Mouse (Mus musculus): ENCODE results near the gene Mpp3.

The Mpp3 gene

DNA sequence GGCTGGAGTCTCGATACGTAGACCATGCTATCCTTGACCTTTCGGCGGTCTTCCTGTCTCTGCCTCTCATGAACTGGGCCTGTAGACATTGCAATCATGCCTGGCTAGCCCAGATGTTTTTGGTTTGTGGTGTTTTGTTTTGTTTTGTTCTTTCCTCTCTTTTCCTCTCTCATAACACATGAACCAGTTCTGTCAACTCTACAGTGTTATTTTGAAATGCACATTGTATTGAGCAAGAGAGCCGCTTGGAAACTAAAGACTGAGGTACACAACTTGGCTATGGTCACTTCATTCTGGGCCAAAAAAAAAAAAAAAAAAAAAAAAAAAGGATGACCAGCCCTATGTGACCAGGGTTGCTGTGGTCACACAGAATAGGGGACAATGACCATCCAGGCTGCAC, 55.6 kb downstream of the Mpp3 start:
- no peak for DNase-seq

GRCm38 (mm10) chr11:101972097-101972496, 56.2 kb downstream of the Mpp3 start:
- no peak for DNase-seq

DNA sequence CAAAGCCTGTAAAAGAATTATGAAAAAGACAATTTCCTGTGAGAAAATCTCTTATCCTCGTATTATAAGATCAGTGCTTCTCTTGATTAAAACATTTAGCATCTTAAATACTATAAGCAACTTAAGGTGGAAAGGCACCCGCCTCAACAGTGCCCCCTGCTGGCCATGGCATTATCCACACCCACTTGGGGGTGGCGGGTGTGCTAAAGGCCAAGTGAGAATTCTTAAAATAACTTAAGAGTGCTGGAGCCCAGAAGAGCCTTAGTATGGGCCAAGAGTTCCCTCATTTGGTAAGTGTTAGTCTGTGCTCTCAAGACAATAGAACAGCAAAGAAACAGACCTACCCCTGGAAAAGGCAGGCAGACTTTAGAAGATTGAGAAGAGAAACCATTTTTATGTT, 56.9 kb downstream of the Mpp3 start:
- peak; percentile 62 for DNase-seq

- no peak for DNase-seq
These were observed 58.4 kb downstream of the Mpp3 start for GRCm38 (mm10) chr11:101969835-101970234.

- peak; percentile 87 for DNase-seq
These were observed 59.5 kb downstream of the Mpp3 start for GRCm38 (mm10) chr11:101968791-101969190.

DNA sequence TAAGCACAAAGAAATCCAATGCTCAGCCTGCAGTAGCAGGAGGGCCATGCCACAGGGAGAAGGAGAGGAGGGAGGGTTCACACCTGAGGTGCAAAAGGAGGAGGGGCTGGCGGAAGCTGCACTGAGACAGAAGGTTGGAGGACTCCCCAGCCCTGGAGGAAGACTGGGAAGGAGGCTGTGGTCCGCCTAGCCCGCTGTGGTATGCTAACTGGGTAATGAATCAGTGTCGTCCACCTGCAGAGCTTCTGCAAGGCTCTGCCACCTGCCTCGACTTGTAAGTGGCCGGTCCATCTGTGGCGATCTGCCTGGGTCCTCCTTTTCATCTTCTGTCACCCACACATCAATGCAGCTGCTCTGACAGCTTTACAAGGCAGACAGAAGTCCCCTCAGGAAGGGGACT, 60.0 kb downstream of the Mpp3 start:
- DNase-seq = no peak

DNA sequence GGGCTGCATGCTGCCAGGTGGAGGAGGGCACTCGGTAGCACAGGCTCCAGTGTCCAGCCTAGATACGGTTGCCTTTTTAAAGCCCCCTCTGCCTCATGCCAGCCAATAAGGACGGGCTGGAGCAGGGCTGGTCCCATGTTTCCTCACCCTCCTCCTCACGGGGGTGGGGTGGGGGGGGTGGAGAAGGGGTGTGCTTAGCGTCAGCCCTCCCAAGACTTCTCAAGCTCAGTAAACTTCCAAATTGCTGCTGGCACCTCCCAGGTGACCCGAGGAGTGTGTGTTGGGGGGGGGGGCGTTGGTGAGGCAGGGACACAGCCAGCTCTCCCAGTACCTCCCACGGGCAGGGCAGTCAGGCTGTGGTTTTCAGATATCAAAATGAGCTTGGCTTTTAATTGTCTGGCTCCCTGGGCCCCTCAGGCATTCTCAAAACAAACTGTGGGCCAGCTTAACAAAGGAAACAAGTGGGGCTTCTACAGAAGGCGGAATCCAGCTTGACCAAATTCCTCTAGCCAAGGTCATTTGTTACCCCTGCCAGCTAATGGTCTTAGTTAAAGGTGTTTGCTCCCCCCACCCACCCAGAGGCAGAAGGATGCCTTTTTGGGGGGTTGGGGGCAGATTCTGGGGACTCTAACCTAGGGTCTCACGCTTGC, 61.2 kb downstream of the Mpp3 start, which contains the start of gene Sost:
TSS of gene Sost (minus strand) at position 51 of the 650 bp plus-strand sequence.
- no peak for DNase-seq

GRCm38 (mm10) chr11:101965553-101965952, 62.7 kb downstream of the Mpp3 start:
- no peak for DNase-seq

- DNase-seq = no peak
These were observed 63.6 kb downstream of the Mpp3 start for GRCm38 (mm10) chr11:101964647-101965046.

DNA sequence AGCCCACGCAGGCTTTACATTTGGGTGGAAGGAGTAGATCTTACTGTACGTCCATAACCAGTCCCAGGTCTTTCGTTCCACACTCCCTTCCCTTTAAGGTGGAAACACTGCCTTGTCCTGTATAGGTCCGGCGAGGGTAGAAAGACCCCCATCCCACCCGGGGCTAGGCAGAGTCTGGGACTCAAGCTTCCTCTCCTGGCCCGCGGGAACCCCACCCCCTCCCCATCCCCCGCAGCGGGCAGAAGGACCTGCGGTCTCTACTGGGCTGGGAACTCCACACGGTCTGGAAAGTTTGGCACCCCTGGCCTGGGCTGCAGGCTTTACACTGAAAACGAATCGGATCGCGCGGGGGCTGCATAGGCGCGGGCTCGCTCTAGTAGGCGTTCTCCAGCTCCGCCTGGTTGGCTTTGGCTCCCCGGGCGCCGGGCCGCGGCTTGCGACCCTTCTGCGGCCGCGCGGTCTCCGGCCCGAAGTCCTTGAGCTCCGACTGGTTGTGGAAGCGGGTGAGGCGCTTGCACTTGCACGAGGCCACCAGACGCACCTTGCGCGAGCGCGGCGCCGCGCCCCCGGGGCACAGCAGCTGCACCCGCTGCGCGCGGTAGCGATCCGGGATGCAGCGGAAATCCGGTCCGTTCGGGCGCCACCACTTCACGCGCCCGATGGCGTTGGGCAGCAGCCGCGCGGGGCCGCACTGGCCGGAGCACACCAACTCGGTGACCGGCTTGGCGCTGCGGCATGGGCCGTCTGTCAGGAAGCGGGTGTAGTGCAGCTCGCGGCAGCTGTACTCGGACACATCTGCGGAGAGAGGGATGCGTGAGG, 64.6 kb downstream of the Mpp3 start:
- peak; percentile 33 for DNase-seq

GRCm38 (mm10) chr11:101963043-101963442, 65.2 kb downstream of the Mpp3 start:
- DNase-seq = no peak

GRCm38 (mm10) chr11:101957476-101957875, 70.8 kb downstream of the Mpp3 start:
- DNase-seq = no peak

DNA sequence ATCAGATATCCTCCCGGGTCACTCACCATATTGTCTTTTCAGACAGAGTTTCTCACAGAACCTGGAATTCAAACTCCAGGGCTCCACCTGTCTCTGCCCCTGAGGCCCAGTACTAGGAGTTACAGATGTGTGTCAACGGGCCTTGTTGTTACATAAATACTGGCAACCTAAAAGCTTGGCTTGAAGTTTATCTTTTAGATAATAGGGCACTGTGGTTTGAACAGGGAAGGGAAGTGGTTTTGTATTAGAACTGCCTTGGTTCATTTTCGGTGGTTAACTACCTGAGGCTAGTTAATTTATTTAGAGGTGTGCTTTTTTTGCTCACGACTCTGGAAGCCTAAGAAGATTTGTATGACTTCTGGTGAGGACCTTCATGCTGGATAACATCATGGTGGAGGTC, 74.8 kb downstream of the Mpp3 start:
- DNase-seq = no peak

GRCm38 (mm10) chr11:101952541-101953341, 75.5 kb downstream of the Mpp3 start:
- DNase-seq = peak; percentile 52

DNA sequence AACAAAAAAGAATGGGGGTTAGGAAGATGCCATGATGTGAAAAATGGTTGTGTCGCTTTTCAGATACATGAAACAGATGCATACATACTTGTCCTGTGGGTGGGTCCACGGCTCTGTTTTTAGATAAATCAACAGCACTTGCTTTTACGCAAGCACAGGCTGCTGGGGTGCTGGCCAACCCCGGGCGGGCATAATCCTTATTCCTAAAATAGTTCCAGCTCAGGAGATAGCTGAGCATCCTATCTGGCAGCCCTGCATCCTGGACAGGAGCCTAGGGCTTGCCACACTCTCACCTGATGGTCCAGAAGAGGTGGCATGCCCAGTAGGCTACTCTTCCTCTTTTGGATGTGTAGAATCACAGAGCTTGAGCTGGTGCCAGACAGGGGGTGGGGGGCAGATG, 78.2 kb downstream of the Mpp3 start:
- no peak for DNase-seq
